Mouse (Mus musculus) kidney, adult 2 months (tissue): ENCODE data around the gene Tead1.

ENCODE experiments used
- CTCF ChIP-seq: fragments of 200-500 bp; conservative IDR thresholded peaks from 2 replicates; pipeline ENCODE4 v1.5.1; 2011; ENCODE audit warnings: low read depth, mild to moderate bottlenecking, control low read depth, low read length, moderate library complexity, mixed read lengths; ENCODE audit not compliant: insufficient read depth, insufficient read length
- POLR2A ChIP-seq: fragments of 200-500 bp; IDR thresholded peaks from one replicate; pipeline ENCODE4 v1.6.1; 2011; ENCODE audit warnings: low read depth, low read length, control low read depth

DNA sequence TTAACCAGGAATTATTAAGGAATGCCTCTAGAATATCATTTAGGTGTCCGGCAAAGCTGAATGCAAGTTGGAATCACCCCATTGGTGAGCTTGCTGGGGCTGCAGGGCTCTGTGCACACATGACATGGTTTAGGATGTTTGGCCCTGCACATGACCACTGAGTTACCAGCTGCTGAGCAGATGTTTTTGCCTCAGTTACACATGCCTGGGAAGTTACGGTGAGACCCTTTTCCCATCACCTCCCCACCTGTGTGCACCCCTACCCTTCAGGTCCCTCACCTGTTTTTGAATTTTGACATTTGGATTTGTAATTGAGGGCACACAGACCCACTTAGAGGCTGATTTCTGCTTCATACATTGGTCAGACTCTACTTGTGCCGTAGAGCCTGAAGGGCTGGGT lies 6.9 kb downstream of the Tead1 start:
- TF ChIP-seq POLR2A (no peak), CTCF (no peak)
